Mouse (Mus musculus): ENCODE data around the gene Wnt11. TPM values are rescaled to one million over a fixed set of nuclear protein-coding genes. Genes with fewer than 3 reads are reported as not detected.

Wnt11 gene
- not detected in 2 replicates for polyA plus RNA-seq (2012; ENCODE audit: insufficient read depth, insufficient read length, low replicate concordance, missing spikeins)

- TF ChIP-seq POLR2A (IDR thresholded peaks at IDR 0.05; ENCODE audit: insufficient read depth, low read depth, low read length) = no peak
- TF ChIP-seq CTCF (IDR thresholded peaks at IDR 0.05; ENCODE audit: insufficient read depth, low read depth, low read length) = no peak
- H3K4me3 ChIP-seq (ENCODE audit: insufficient read depth, low read depth, low read length) = peak within 1 kb of the TSS; percentile 54
- WGBS = 1% methylated on average over 66 of the region's 66 CpGs
- H3K27ac ChIP-seq (ENCODE audit: insufficient read depth, low read depth, low read length) = no peak within 1 kb of the TSS
- peaks cover 42% of the 10 kb centered on the region for H3K4me1 ChIP-seq (ENCODE audit: control insufficient read depth, insufficient read depth, low read length)
Observed at GRCm38 (mm10) chr7:98834711-98835321, at the start of gene Wnt11. Gene Wnt11 (plus strand): TSS chr7:98835112.

GRCm38 (mm10) chr7:98786792-98787612, 47.9 kb upstream of the Wnt11 start:
- no peak overlapping the region for H3K4me3 ChIP-seq (ENCODE audit: insufficient read depth, low read depth, low read length)
- H3K4me1 ChIP-seq (ENCODE audit: control insufficient read depth, insufficient read depth, low read length) = peaks cover 14% of the 10 kb centered on the region
- 77% methylated on average over 11 of the region's 11 CpGs for WGBS
- TF ChIP-seq POLR2A (IDR thresholded peaks at IDR 0.05; ENCODE audit: insufficient read depth, low read depth, low read length) = no peak
- TF ChIP-seq CTCF (IDR thresholded peaks at IDR 0.05; ENCODE audit: insufficient read depth, low read depth, low read length) = no peak
- no peak overlapping the region for H3K27ac ChIP-seq (ENCODE audit: insufficient read depth, low read depth, low read length)

GRCm38 (mm10) chr7:98788721-98789120, 46.2 kb upstream of the Wnt11 start:
- 82% methylated on average over 7 of the region's 7 CpGs for WGBS
- H3K27ac ChIP-seq (ENCODE audit: insufficient read depth, low read depth, low read length) = no peak overlapping the region
- TF ChIP-seq POLR2A (IDR thresholded peaks at IDR 0.05; ENCODE audit: insufficient read depth, low read depth, low read length) (no peak), CTCF (IDR thresholded peaks at IDR 0.05; ENCODE audit: insufficient read depth, low read depth, low read length) (no peak)
- peaks cover 11% of the 10 kb centered on the region for H3K4me1 ChIP-seq (ENCODE audit: control insufficient read depth, insufficient read depth, low read length)
- H3K4me3 ChIP-seq (ENCODE audit: insufficient read depth, low read depth, low read length) = no peak overlapping the region

- 90% methylated on average over 4 of the region's 4 CpGs for WGBS
- H3K4me3 ChIP-seq (ENCODE audit: insufficient read depth, low read depth, low read length) = no peak overlapping the region
- TF ChIP-seq CTCF (IDR thresholded peaks at IDR 0.05; ENCODE audit: insufficient read depth, low read depth, low read length) (no peak), POLR2A (IDR thresholded peaks at IDR 0.05; ENCODE audit: insufficient read depth, low read depth, low read length) (no peak)
Observed at GRCm38 (mm10) chr7:98789121-98789520, 45.8 kb upstream of the Wnt11 start.

GRCm38 (mm10) chr7:98791864-98792263, 43.0 kb upstream of the Wnt11 start:
- Histone ChIP-seq H3K27ac (ENCODE audit: insufficient read depth, low read depth, low read length) (no peak overlapping the region), H3K4me1 (ENCODE audit: control insufficient read depth, insufficient read depth, low read length) (no peaks in the 10 kb centered on the region), H3K4me3 (ENCODE audit: insufficient read depth, low read depth, low read length) (no peak overlapping the region)
- TF ChIP-seq POLR2A (IDR thresholded peaks at IDR 0.05; ENCODE audit: insufficient read depth, low read depth, low read length) = no peak
- no peak for TF ChIP-seq CTCF (IDR thresholded peaks at IDR 0.05; ENCODE audit: insufficient read depth, low read depth, low read length)
- 67% methylated on average over 5 of the region's 5 CpGs for WGBS

More at GRCm38 (mm10) chr7:98789121-98789520, 45.8 kb upstream of the Wnt11 start:
- Histone ChIP-seq H3K4me1 (ENCODE audit: control insufficient read depth, insufficient read depth, low read length) (peaks cover 8% of the 10 kb centered on the region), H3K27ac (ENCODE audit: insufficient read depth, low read depth, low read length) (no peak overlapping the region)

- H3K27ac ChIP-seq (ENCODE audit: insufficient read depth, low read depth, low read length) = no peak overlapping the region
- WGBS = 79% methylated on average over 5 of the region's 5 CpGs
- no peaks in the 10 kb centered on the region for H3K4me1 ChIP-seq (ENCODE audit: control insufficient read depth, insufficient read depth, low read length)
- no peak overlapping the region for H3K4me3 ChIP-seq (ENCODE audit: insufficient read depth, low read depth, low read length)
- TF ChIP-seq POLR2A (IDR thresholded peaks at IDR 0.05; ENCODE audit: insufficient read depth, low read depth, low read length) (no peak), CTCF (IDR thresholded peaks at IDR 0.05; ENCODE audit: insufficient read depth, low read depth, low read length) (no peak)
Observed at GRCm38 (mm10) chr7:98793811-98794210, 41.1 kb upstream of the Wnt11 start.

- no peak overlapping the region for H3K4me3 ChIP-seq (ENCODE audit: insufficient read depth, low read depth, low read length)
- H3K4me1 ChIP-seq (ENCODE audit: control insufficient read depth, insufficient read depth, low read length) = no peaks in the 10 kb centered on the region
- no peak for TF ChIP-seq CTCF (IDR thresholded peaks at IDR 0.05; ENCODE audit: insufficient read depth, low read depth, low read length)
- no peak for TF ChIP-seq POLR2A (IDR thresholded peaks at IDR 0.05; ENCODE audit: insufficient read depth, low read depth, low read length)
- no peak overlapping the region for H3K27ac ChIP-seq (ENCODE audit: insufficient read depth, low read depth, low read length)
- 77% methylated on average over 3 of the region's 3 CpGs for WGBS
Observed at GRCm38 (mm10) chr7:98794444-98794843, 40.5 kb upstream of the Wnt11 start.

GRCm38 (mm10) chr7:98795637-98796036, 39.3 kb upstream of the Wnt11 start:
- no peak for TF ChIP-seq CTCF (IDR thresholded peaks at IDR 0.05; ENCODE audit: insufficient read depth, low read depth, low read length)
- no peak for TF ChIP-seq POLR2A (IDR thresholded peaks at IDR 0.05; ENCODE audit: insufficient read depth, low read depth, low read length)
- no peaks in the 10 kb centered on the region for H3K4me1 ChIP-seq (ENCODE audit: control insufficient read depth, insufficient read depth, low read length)
- H3K4me3 ChIP-seq (ENCODE audit: insufficient read depth, low read depth, low read length) = no peak overlapping the region
- H3K27ac ChIP-seq (ENCODE audit: insufficient read depth, low read depth, low read length) = no peak overlapping the region
- 91% methylated on average over 5 of the region's 5 CpGs for WGBS

Data from olfactory bulb, adult 2 months (tissue).